17 mouse cellular contexts compared by ENCODE assay signal in genomic region chr15:86252130-86252529, GRCm38 (mm10). TPM values are rescaled to one million over a fixed set of nuclear protein-coding genes. Genes with fewer than 3 reads are reported as not detected.
A peak's percentile ranks its signal among the peaks of the same experiment; 100 is the strongest.
DNase-seq lines count a peak whose midpoint lies in the region; TF ChIP-seq lines count a peak whose summit lies in the region.
"Had no signal": no experiment of that assay in that cellular context is flagged by ENCODE, and none has a peak within 500 bp of the region (broad histone marks: within the 10 kb centered on the region; RNA-seq: fewer than 3 reads in every experiment).

No protein-coding gene starts in this region.

- peaks cover 0 to 9% of the 10 kb centered on the region in 2 experiments; a peak in 3 of 4 replicates for H3K4me1 ChIP-seq in MEL (ENCODE audit: control insufficient read depth in 1 of 2, insufficient read depth in 2 of 2, low read length in 2 of 2)

- H3K4me3 ChIP-seq in MEL (ENCODE audit: control insufficient read depth in 1 of 2, insufficient read depth in 1 of 2, low read depth in 2 of 2, low read length in 2 of 2) = no peak overlapping the region

- peak in 1 of 2 experiments; percentile 35; a peak in 1 of 4 replicates for TF ChIP-seq EP300 in MEL (IDR thresholded peaks at IDR 0.05; ENCODE audit: low read depth in 1 of 2, low read length in 2 of 2)

- no peak overlapping the region for H3K9ac ChIP-seq in MEL (ENCODE audit: control insufficient read depth, low read depth, low read length, poor library complexity, severe bottlenecking)

- TF ChIP-seq RAD21 in MEL (IDR thresholded peaks at IDR 0.05; ENCODE audit: low read depth, low read length) = no peak

- TF ChIP-seq CTCF in MEL (IDR thresholded peaks at IDR 0.05 in 2 of 3, conservative IDR thresholded peaks at IDR 0.05 in 1 of 3; ENCODE audit: control insufficient read depth in 1 of 3, insufficient read depth in 1 of 3, low read depth in 2 of 3, low read length in 3 of 3, poor library complexity in 1 of 3, severe bottlenecking in 1 of 3) = no peak

- H3K27ac ChIP-seq in MEL (ENCODE audit: control insufficient read depth, low read depth, low read length) = no peak overlapping the region

- peak; percentile 23 for DNase-seq in MEL (ENCODE audit: low read depth, low spot score)
- no peak for DNase-seq in layer of hippocampus, postnatal 25 days (ENCODE audit: extremely low spot score in 1 of 2, low spot score in 1 of 2)
- DNase-seq: adrenal gland, adult 2 months; adrenal gland, adult 8-10 months; adrenal gland, postnatal 10 days; adrenal gland, postnatal 14 days; adrenal gland, postnatal 25 days; adrenal gland, postnatal 36 days; B cell, adult 2 months; cerebellum, adult 11 months; cerebellum, adult 11-12 months; cerebellum, adult 18-20 months; cerebellum, adult 2 months; cerebellum, adult 8-10 months had no signal

- H3K27me3 ChIP-seq in MEL (ENCODE audit: control insufficient read depth in 1 of 2, insufficient read depth in 2 of 2, low read length in 2 of 2) = no peaks in the 10 kb centered on the region
- H3K27me3 ChIP-seq: CH12.LX, Patski had no signal

- no peak for TF ChIP-seq POLR2A in MEL (IDR thresholded peaks at IDR 0.05; ENCODE audit: control insufficient read depth in 1 of 2, insufficient read depth in 1 of 2, low read depth in 1 of 2, low read length in 2 of 2, poor library complexity in 1 of 2)

- H3K9me3 ChIP-seq in MEL (replicated peaks; ENCODE audit: insufficient read depth, low read length) = no peaks in the 10 kb centered on the region
- H3K9me3 ChIP-seq: G1E had no signal

- H3K79me2 ChIP-seq in MEL (ENCODE audit: control insufficient read depth, insufficient read depth, low read length, poor library complexity) = no peaks in the 10 kb centered on the region

- no peaks in the 10 kb centered on the region; a peak in 1 of 4 replicates for H3K36me3 ChIP-seq in MEL (ENCODE audit: control insufficient read depth in 1 of 2, insufficient read depth in 2 of 2, low read length in 2 of 2)

TF ChIP-seq in MEL, 35 proteins besides CTCF, POLR2A, EP300 and RAD21:
- TF ChIP-seq RCOR1 (IDR thresholded peaks at IDR 0.05; ENCODE audit: low read depth, low read length) (no peak), MAX (IDR thresholded peaks at IDR 0.05; ENCODE audit: low read length) (no peak), E2F4 (IDR thresholded peaks at IDR 0.05; ENCODE audit: borderline replicate concordance, low read depth, low read length) (no peak), ELF1 (IDR thresholded peaks at IDR 0.05; ENCODE audit: low read depth, low read length) (no peak), KAT2A (conservative IDR thresholded peaks at IDR 0.05; ENCODE audit: low read depth, low read length) (no peak), JUND (IDR thresholded peaks at IDR 0.05; ENCODE audit: low read depth, low read length) (peak; percentile 93), ZC3H11A (IDR thresholded peaks at IDR 0.05; ENCODE audit: low read depth, low read length) (no peak), GATA1 (IDR thresholded peaks at IDR 0.05; ENCODE audit: low read depth, low read length) (peak; percentile 26; the same call in 1 of the 2 replicates), POLR2AphosphoS2 (IDR thresholded peaks at IDR 0.05; ENCODE audit: low read length) (no peak), SMC3 (IDR thresholded peaks at IDR 0.05; ENCODE audit: low read depth, low read length) (no peak), MAFK (IDR thresholded peaks at IDR 0.05; ENCODE audit: borderline replicate concordance, low read depth, low read length) (no peak), ZNF384 (IDR thresholded peaks at IDR 0.05; ENCODE audit: low read depth, low read length) (no peak)

RNA-seq across cellular contexts. Expression of gene Tbc1d22a, which starts 37.9 kb away (rescaled TPM):
- 15.1 and 15.9 TPM in 2 replicates for total RNA-seq in MEL (2012; rRNA removed)
- 10 to 100 TPM in 1 of 2 experiments, not detected in 1; 21.1 TPM for polyA plus RNA-seq in MEL (2012; ENCODE audit: insufficient read depth in 1 of 2, insufficient read length in 2 of 2, low read depth in 1 of 2, low replicate concordance in 2 of 2, missing spikeins in 1 of 2)
- total RNA-seq in layer of hippocampus, postnatal 25 days (2021) = 10 to 100 TPM; 33.5 to 34.5 TPM
